Mouse (Mus musculus) cerebellum, adult 11-12 months (tissue): Measurements from ENCODE around the gene Olfr711.
"Not testable (repeated sequence)": the region's sequence is repeated elsewhere in the genome, so short reads cannot be mapped to it uniquely, and the experiment has no call there.

ENCODE experiments used
- DNase-seq: peaks from one replicate; pipeline ENCODE4 v3.0.0; 2022

Olfr711 gene

GRCm38 (mm10) chr7:106975353-106975752 is at the start of gene Olfr711:
Gene Olfr711, minus strand, starts transcription at chr7:106975453.
- no peak for DNase-seq

DNA sequence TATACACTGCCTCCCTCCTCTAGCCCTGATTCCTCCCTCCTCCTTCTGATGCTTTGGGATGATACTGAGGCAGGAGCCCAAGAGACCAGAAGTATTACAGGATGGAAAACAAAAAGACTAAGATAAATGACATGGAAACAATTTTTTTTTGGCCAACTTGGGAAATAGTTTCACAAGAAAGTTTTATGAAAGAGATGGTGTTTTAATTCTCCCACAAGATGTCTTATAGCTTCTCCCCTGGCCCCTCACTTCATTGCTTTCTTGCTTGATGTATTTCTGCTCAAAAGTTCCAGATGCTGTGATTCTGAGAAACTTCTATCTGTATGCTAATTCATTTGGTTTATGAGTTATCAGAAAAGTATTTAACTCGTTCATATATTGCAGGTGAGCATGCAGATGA is 30.7 kb upstream of the Olfr711 start, which contains the start of gene Olfr2:
Olfr2 (minus strand) TSS at position 101 of the 400 bp plus-strand sequence.
- no peak for DNase-seq

DNA sequence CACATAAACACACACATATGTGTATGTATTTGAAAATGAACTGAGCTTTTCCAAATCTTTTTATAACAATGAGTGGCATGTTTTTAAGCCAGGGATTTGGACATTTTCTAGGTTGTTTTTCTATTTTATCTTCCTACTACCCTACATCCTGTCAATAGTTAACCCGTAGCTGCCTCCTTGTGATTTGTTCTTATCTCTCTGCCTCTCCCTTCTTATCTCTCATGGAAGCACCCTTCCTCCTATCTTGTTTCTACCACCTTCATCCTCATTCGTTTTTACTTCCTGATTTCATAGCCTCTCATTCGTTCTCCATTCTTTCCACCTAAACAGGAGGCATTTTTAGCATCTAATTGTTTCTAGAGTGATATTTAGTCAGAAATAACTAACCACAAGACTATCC is 28.9 kb upstream of the Olfr711 start:
- no peak for DNase-seq

DNA sequence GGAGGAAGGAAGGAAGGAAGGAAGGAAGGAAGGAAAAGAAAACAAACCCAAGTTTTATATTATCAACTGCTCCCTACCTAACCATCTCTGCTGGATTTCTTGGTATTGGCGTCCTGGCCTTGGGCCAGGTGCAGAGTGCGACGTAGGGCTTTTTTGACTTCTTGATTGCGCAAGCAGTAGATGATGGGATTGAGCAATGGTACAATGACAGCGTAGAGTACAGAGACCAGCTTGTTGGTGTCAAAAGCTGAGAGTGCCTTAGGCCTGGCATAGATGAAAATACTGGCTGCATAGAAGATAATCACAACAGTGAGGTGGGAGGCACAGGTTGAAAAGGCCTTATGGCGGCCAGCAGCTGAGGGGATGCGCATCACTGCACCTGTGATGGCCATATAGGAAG is 25.5 kb upstream of the Olfr711 start:
- DNase-seq: no peak

DNA sequence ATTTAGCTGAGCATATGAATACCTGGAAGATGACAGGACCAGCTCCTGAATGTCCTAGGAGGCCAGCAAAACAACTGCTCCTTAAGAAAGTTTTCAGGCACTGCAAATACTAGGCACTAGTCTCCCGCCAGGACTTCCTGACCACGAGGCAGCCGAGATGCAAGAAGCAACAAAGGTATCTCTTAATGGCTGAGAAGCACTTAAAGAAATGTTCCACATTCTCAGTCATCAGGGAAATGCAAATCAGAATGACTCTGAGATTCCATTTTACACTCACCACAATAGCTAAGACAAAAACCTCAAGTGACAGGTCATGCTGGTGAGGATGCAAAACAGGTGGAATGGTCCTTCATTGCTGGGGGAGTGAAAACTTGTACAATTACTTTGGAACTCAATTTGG is 10.0 kb upstream of the Olfr711 start:
- no peak for DNase-seq

- not testable (repeated sequence) for DNase-seq
Observed at GRCm38 (mm10) chr7:106967503-106967902, 7.8 kb downstream of the Olfr711 start.

DNA sequence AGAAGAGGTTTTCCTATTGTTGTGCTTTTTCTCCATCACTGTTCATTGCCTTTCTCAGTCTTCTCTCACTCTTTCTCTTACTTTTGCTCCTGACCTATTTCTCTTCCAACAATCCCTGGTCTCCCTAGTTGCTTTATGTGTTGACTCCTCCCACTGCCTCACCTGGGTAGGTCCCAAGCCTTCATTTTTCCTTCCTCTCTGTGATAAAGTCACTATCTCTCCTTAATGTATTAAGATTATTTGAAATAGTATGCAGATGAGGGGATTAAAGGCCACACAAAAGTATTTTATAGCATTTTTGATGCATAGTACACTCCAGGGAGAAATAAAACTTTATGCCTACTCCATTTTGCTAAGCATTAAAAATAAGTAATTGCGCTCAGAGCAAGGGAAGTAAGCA is 11.4 kb downstream of the Olfr711 start, which contains the start of gene Olfr6:
Olfr6 (minus strand) TSS at position 101 of the 400 bp plus-strand sequence.
- no peak for DNase-seq

DNA sequence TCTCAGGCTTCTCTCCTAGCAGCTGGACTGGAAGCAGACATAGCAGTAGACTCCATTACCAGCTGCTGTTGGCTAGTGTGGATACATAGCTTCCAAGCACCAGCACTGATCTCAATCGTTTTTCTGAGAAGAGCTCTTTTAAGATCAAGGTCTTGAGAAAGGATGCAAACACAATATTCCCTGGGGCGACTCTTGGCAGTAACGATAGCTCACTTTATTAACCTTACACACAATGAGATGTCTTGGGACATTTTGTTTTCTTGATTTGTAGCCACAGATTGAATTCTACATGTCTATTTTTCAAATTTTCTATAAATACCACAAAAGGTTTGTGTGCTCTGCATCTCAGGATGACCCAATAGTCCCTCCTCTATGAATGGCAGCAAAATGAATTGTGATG is 27.0 kb downstream of the Olfr711 start, which contains the start of gene Olfr710:
Olfr710 (minus strand) TSS at position 101 of the 400 bp plus-strand sequence.
- DNase-seq: no peak

DNA sequence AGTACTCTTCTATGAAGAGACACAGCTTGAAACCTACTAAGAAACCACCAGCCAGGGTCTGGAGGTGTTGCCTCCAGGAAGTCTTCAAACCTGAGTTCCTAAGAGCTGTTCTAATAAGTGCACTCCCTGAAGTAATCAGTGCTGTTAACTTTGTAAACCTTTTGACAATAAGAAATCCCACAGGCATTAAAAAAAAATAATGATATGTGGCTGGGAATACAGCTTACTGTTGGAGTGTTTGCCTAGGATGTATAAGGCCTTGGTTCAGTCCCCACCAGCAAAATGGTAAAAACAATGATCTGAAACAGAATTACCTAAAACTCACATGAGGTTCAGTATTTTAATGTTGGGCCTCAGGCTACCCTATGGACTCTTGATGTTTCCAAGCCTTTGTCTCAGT is 43.1 kb downstream of the Olfr711 start, which contains the start of gene Olfr709-ps1:
Olfr709-ps1 (minus strand) TSS at position 101 of the 400 bp plus-strand sequence.
- no peak for DNase-seq

- not testable (repeated sequence) for DNase-seq
Observed at GRCm38 (mm10) chr7:106920961-106921360, 54.3 kb downstream of the Olfr711 start.
